Mouse (Mus musculus): ENCODE measurements around the gene Tomt.

- TF ChIP-seq POLR2A (IDR thresholded peaks at IDR 0.05; ENCODE audit: insufficient read depth, low read depth, low read length) (no peak), CTCF (IDR thresholded peaks at IDR 0.05; ENCODE audit: insufficient read depth, low read depth, low read length) (no peak)
Observed at GRCm38 (mm10) chr7:101866491-101867265, 39.5 kb downstream of the Tomt start.

Measured in olfactory bulb, adult 2 months (tissue).